28 mouse cellular contexts compared by ENCODE assay signal in genomic region chr11:8510294-8510693, GRCm38 (mm10).
DNase-seq lines count a peak whose midpoint lies in the region; ATAC-seq lines count a peak whose summit lies in the region.
"Had no signal": no experiment of that assay in that cellular context is flagged by ENCODE, and none has a peak within 500 bp of the region (broad histone marks: within the 10 kb centered on the region; RNA-seq: fewer than 3 reads in every experiment).

No protein-coding gene starts in this region.

- H3K4me3 ChIP-seq in intestine, embryonic 15.5 days (replicated peaks), result no peak overlapping the region
- H3K4me3 ChIP-seq in intestine, embryonic 16.5 days (ENCODE audit: low read length), result no peak overlapping the region
- H3K4me3 ChIP-seq in liver, embryonic 15.5 days (replicated peaks), result no peak overlapping the region
- no peak overlapping the region for H3K4me3 ChIP-seq in stomach, embryonic 16.5 days (replicated peaks; ENCODE audit: low read length)
- H3K4me3 ChIP-seq in hindbrain, embryonic 16.5 days (ENCODE audit: low read length), result no peak overlapping the region
- H3K4me3 ChIP-seq: embryonic facial prominence, embryonic 13.5 days; forebrain, embryonic 10.5 days; forebrain, embryonic 15.5 days; heart, adult 2 months; heart, embryonic 12.5 days; hindbrain, embryonic 15.5 days; kidney, embryonic 15.5 days; layer of hippocampus, adult 2 months; lung, embryonic 15.5 days; midbrain, embryonic 10.5 days; midbrain, embryonic 15.5 days; neural tube, embryonic 15.5 days had no signal

- peaks cover 18% of the 10 kb centered on the region; the same call in 1 of the 2 replicates for H3K4me1 ChIP-seq in intestine, embryonic 15.5 days (replicated peaks)
- peaks cover 27% of the 10 kb centered on the region for H3K4me1 ChIP-seq in intestine, embryonic 16.5 days (ENCODE audit: control insufficient read depth, insufficient read depth, low read length)
- H3K4me1 ChIP-seq in liver, embryonic 15.5 days (replicated peaks), result no peaks in the 10 kb centered on the region
- H3K4me1 ChIP-seq in stomach, embryonic 16.5 days (ENCODE audit: control insufficient read depth, insufficient read depth, low read length), result peaks cover 23% of the 10 kb centered on the region
- peaks cover 12% of the 10 kb centered on the region for H3K4me1 ChIP-seq in hindbrain, embryonic 16.5 days (ENCODE audit: control insufficient read depth, insufficient read depth, low read depth, low read length)

- peak; percentile 84 for ATAC-seq in intestine, embryonic 15.5 days
- peak; percentile 90 for ATAC-seq in intestine, embryonic 16.5 days
- ATAC-seq in liver, embryonic 15.5 days (ENCODE audit: insufficient read depth), result peak; percentile 57
- peak; percentile 34; the same call in 1 of the 2 replicates for ATAC-seq in stomach, embryonic 16.5 days (ENCODE audit: insufficient read depth, low FRiP score)
- ATAC-seq in hindbrain, embryonic 16.5 days, result no peak
- ATAC-seq: forebrain, embryonic 15.5 days; midbrain, embryonic 15.5 days had no signal

- no peak for DNase-seq in adrenal gland, postnatal 36 days
- DNase-seq: B cell, adult 2 months; cerebellum, adult 18-20 months; cerebellum, postnatal 10 days; gastrocnemius, postnatal 25 days; heart, adult 2 months; kidney, postnatal 25 days; left cerebral cortex, postnatal 4 days; right cerebral cortex, postnatal 25 days; spleen, adult 18-20 months; thymus, adult 18-20 months; thymus, postnatal 36 days had no signal

- H3K27ac ChIP-seq in intestine, embryonic 15.5 days, result no peak overlapping the region
- H3K27ac ChIP-seq in intestine, embryonic 16.5 days (ENCODE audit: low read length), result peak overlapping the region; percentile 44; the same call in 1 of the 2 replicates
- H3K27ac ChIP-seq in liver, embryonic 15.5 days (replicated peaks), result no peak overlapping the region
- H3K27ac ChIP-seq in stomach, embryonic 16.5 days (ENCODE audit: low read length), result peak overlapping the region; percentile 58
- no peak overlapping the region for H3K27ac ChIP-seq in hindbrain, embryonic 16.5 days (ENCODE audit: low read depth, low read length)
- H3K27ac ChIP-seq: embryonic facial prominence, embryonic 13.5 days; forebrain, embryonic 10.5 days; forebrain, embryonic 15.5 days; heart, adult 2 months; hindbrain, embryonic 15.5 days; kidney, embryonic 15.5 days; layer of hippocampus, adult 2 months; lung, embryonic 15.5 days; midbrain, embryonic 10.5 days; midbrain, embryonic 15.5 days; neural tube, embryonic 15.5 days had no signal

- WGBS in intestine, embryonic 15.5 days, result 66% methylated on average over 2 of the region's 2 CpGs
- 67% methylated on average over 2 of the region's 2 CpGs for WGBS in intestine, embryonic 16.5 days
- WGBS in liver, embryonic 15.5 days (ENCODE audit: insufficient replicate concordance), result 65% methylated on average over 2 of the region's 2 CpGs
- WGBS in stomach, embryonic 16.5 days, result 66% methylated on average over 2 of the region's 2 CpGs
- WGBS in hindbrain, embryonic 16.5 days, result 77% methylated on average over 2 of the region's 2 CpGs

- no peaks in the 10 kb centered on the region for H3K9me3 ChIP-seq in intestine, embryonic 15.5 days
- H3K9me3 ChIP-seq in intestine, embryonic 16.5 days (ENCODE audit: control insufficient read depth, low read length), result no peaks in the 10 kb centered on the region
- H3K9me3 ChIP-seq in liver, embryonic 15.5 days (replicated peaks), result no peaks in the 10 kb centered on the region
- H3K9me3 ChIP-seq in stomach, embryonic 16.5 days (replicated peaks; ENCODE audit: control insufficient read depth, low read length), result no peaks in the 10 kb centered on the region
- H3K9me3 ChIP-seq in hindbrain, embryonic 16.5 days (ENCODE audit: control insufficient read depth, low read length), result no peaks in the 10 kb centered on the region
- H3K9me3 ChIP-seq: embryonic facial prominence, embryonic 13.5 days; forebrain, embryonic 10.5 days; forebrain, embryonic 15.5 days; heart, embryonic 12.5 days; hindbrain, embryonic 15.5 days; kidney, embryonic 15.5 days; lung, embryonic 15.5 days; midbrain, embryonic 10.5 days; midbrain, embryonic 15.5 days; neural tube, embryonic 15.5 days had no signal

- 0 out of 2 replicates have a peak, but pooled peaks cover 6% of the 10 kb centered on the region for H3K36me3 ChIP-seq in intestine, embryonic 15.5 days
- H3K36me3 ChIP-seq in intestine, embryonic 16.5 days (ENCODE audit: control insufficient read depth, insufficient read depth, low read length), result peaks cover 2% of the 10 kb centered on the region; the same call in 1 of the 2 replicates
- H3K36me3 ChIP-seq in liver, embryonic 15.5 days (replicated peaks), result no peaks in the 10 kb centered on the region
- H3K36me3 ChIP-seq in stomach, embryonic 16.5 days (ENCODE audit: control insufficient read depth, insufficient read depth, low read length), result no peaks in the 10 kb centered on the region; the same call in 1 of the 2 replicates
- no peaks in the 10 kb centered on the region for H3K36me3 ChIP-seq in hindbrain, embryonic 16.5 days (ENCODE audit: control insufficient read depth, insufficient read depth, low read length)
- H3K36me3 ChIP-seq: forebrain, embryonic 15.5 days; hindbrain, embryonic 15.5 days; midbrain, embryonic 15.5 days; neural tube, embryonic 15.5 days had no signal

- H3K27me3 ChIP-seq in intestine, embryonic 15.5 days (replicated peaks), result no peaks in the 10 kb centered on the region
- H3K27me3 ChIP-seq in intestine, embryonic 16.5 days (replicated peaks; ENCODE audit: control insufficient read depth, insufficient read depth, low read length), result no peaks in the 10 kb centered on the region
- H3K27me3 ChIP-seq in liver, embryonic 15.5 days, result no peaks in the 10 kb centered on the region
- H3K27me3 ChIP-seq in stomach, embryonic 16.5 days (ENCODE audit: control insufficient read depth, insufficient read depth, low read length), result no peaks in the 10 kb centered on the region
- no peaks in the 10 kb centered on the region for H3K27me3 ChIP-seq in hindbrain, embryonic 16.5 days (replicated peaks; ENCODE audit: control insufficient read depth, insufficient read depth, low read length)
- H3K27me3 ChIP-seq: embryonic facial prominence, embryonic 13.5 days; forebrain, embryonic 15.5 days; heart, embryonic 12.5 days; hindbrain, embryonic 15.5 days; kidney, embryonic 15.5 days; lung, embryonic 15.5 days; midbrain, embryonic 15.5 days; neural tube, embryonic 15.5 days had no signal

- no peak overlapping the region for H3K4me2 ChIP-seq in intestine, embryonic 15.5 days (replicated peaks)
- H3K4me2 ChIP-seq in intestine, embryonic 16.5 days (ENCODE audit: low read depth, low read length), result no peak overlapping the region
- H3K4me2 ChIP-seq in liver, embryonic 15.5 days, result no peak overlapping the region
- H3K4me2 ChIP-seq in stomach, embryonic 16.5 days (ENCODE audit: low read depth, low read length), result no peak overlapping the region
- no peak overlapping the region for H3K4me2 ChIP-seq in hindbrain, embryonic 16.5 days (ENCODE audit: low read length)
- H3K4me2 ChIP-seq: embryonic facial prominence, embryonic 13.5 days; forebrain, embryonic 15.5 days; heart, embryonic 12.5 days; hindbrain, embryonic 15.5 days; kidney, embryonic 15.5 days; lung, embryonic 15.5 days; midbrain, embryonic 15.5 days; neural tube, embryonic 15.5 days had no signal

- no peak overlapping the region for H3K9ac ChIP-seq in intestine, embryonic 15.5 days
- H3K9ac ChIP-seq in intestine, embryonic 16.5 days (ENCODE audit: low read depth, low read length), result no peak overlapping the region
- H3K9ac ChIP-seq in liver, embryonic 15.5 days, result no peak overlapping the region
- H3K9ac ChIP-seq in stomach, embryonic 16.5 days (ENCODE audit: low read length), result no peak overlapping the region
- H3K9ac ChIP-seq in hindbrain, embryonic 16.5 days (ENCODE audit: low read depth, low read length), result no peak overlapping the region
- H3K9ac ChIP-seq: embryonic facial prominence, embryonic 13.5 days; forebrain, embryonic 15.5 days; heart, embryonic 12.5 days; hindbrain, embryonic 15.5 days; kidney, embryonic 15.5 days; lung, embryonic 15.5 days; midbrain, embryonic 15.5 days; neural tube, embryonic 15.5 days had no signal

Comparison
In these comparisons a context has a peak if more than half of its experiments do, and no peak if none do; other contexts are left out.
1. H3K27ac ChIP-seq: peak in intestine, embryonic 16.5 days (single experiment) and stomach, embryonic 16.5 days (single experiment); none in intestine, embryonic 15.5 days (single experiment), liver, embryonic 15.5 days (single experiment) and hindbrain, embryonic 16.5 days (single experiment).